Mouse (Mus musculus) heart, adult 8-10 months (tissue): ENCODE measurements around the gene Meis1. TPM values are rescaled to one million over a fixed set of nuclear protein-coding genes. Genes with fewer than 3 reads are reported as not detected.
A peak's percentile ranks its signal among the peaks of the same experiment; 100 is the strongest.

Experiments
- DNase-seq: peaks from one replicate; pipeline ENCODE4 v3.0.0; 2022; ENCODE audit warnings: low spot score
- total RNA-seq, 4 experiments: library from RNA; stranded (reverse); gene quantifications; 2 replicates each; pipeline ENCODE4 v1.2.4; 2022

The Meis1 gene
- total RNA-seq, 4 experiments from 2014 or later: 27.9 to 32.8 (median 30.9) TPM

DNA sequence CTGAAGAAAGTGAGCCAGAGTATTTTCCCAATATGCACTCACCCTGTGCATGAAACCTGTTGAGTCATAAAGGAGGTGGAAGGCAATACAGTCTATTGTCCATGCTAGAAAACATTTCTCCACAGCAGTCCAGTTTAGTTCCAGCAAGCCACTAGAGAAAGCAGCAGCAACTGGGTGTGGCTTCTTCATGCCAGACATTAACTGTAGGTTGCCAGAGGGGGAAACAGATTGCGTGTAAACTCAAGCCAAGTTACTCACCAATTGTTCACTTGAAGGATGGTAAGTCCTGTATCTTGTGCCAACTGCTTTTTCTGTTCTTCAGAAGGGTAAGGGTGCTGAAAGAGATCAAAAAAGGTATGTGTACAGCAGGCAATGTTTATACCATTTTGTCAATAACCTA lies 113.4 kb downstream of the Meis1 start:
- no peak for DNase-seq

DNA sequence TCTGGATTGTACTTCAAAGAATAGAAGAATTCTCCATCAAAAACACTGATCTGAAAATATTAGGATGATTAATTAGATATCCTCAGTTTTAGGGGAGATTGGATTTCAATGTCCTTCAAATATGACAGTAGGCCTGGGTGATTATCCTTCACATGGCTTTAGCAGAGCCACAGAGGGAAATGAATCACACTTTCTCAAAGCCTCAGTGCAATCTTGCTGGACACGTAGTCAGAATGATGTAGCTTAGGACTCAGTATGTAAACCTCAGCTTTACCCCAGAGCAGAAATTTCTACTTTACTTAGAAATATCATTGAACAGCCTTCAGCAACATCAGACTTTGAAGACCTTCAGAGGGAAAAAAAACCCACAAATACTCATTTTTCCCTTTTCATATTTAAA lies 113.9 kb downstream of the Meis1 start:
- no peak for DNase-seq

DNA sequence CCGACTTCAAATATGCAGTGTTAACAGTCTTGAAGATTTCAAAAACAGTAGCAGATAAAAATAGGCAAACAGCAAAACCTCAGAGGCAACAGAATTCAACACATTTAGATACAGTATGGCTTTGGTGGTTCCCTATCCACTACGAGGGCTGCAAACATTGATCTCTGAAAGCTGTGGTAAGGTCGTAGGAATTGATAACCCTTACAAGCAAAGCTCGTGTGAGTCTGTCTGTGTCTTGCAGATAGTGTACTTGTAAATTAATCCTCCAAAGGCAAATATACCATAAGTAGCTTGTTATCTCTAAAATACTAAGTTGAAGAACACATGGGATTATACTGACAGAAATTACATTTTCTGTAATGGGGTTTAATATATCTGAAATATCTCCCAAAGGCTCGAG lies 114.5 kb downstream of the Meis1 start:
- DNase-seq: no peak

DNA sequence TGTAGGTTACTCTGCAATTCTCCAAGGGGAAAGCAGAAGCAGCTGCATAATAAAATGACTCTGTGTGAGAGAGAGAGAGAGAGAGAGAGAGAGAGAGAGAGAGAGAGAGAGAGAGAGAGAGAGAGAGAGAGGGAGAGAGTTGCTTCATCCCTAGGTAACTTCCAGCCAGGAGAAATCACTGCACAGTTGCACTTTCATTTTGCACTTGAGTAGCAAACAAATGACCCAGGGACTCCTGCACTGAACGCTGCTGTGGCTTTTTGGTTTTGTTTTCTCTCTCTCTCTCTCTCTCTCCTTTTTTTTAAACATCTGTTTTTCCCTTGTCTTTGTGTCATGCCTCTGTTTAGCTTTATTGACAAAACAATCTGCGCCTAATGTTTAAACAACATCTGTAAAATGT lies 118.3 kb downstream of the Meis1 start:
- DNase-seq: no peak

DNA sequence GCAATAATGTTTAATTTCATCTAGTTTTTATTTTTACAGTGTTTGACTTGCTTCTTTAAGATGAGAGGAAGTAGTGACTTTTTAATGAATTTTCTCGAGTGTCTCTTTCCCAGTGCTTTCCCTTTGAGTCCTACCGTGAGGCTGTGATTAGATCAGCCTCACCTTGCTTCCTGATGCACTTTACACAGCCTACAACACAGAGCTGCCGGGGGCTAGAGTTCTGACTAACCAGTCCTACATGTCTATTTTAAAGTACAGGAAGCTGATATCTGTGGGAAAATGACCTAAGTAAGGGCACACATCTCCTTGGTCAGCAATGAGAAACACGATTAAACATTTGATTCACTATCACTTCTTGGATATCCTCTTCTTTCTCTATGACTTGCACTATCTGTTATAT lies 119.9 kb downstream of the Meis1 start:
- DNase-seq: no peak

DNA sequence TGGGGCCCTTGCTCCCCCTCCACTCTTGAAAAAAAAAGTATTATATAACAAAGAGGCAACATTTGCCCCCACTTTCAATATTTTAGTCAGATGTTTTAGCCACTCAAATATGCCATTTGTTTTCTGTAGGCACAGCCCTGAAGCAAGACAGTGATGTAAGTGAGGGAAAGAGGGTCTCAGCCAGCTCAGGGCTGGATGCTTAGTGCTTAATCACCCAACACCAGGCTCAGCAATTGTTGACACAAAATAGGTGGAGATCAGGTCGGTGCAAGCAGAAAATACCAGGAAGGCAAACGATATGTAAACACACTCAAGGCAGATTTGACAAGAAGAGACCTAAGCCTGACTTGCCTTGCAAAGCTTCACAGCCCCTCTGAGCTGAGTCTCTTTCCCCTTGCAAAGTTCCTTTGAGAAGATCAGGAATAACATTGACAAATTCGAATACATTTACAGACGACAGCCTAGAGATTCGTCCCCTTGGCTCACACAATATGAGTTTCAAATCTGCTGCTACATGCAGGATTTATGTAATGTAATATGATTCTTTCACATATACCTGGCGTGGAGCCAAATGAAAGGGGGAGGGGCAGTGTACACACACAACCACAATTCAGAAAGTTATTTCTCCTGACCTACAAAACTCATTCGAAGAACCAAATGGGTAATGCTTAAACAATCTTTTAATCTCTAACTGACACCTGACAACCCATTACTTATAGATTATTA lies 120.7 kb downstream of the Meis1 start:
- DNase-seq: no peak

DNA sequence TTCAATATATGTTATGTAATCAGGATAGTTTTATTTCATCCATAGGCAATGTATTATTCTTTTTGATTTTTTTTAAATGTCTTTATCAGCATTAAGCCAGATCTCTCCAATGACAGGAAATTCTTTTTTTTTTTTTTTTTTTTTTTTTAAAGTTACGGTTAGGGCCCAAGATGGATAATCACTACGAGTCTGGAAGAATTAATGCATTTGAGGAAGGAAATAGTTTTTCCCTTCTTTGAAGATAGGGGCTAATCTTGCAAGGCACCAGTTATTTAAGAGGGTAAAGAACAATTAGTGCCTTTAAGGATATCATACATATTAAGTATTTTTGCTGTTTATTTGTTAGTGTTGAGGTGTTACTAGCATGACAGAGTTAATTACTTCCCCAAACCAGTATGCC lies 121.5 kb downstream of the Meis1 start:
- no peak for DNase-seq

DNA sequence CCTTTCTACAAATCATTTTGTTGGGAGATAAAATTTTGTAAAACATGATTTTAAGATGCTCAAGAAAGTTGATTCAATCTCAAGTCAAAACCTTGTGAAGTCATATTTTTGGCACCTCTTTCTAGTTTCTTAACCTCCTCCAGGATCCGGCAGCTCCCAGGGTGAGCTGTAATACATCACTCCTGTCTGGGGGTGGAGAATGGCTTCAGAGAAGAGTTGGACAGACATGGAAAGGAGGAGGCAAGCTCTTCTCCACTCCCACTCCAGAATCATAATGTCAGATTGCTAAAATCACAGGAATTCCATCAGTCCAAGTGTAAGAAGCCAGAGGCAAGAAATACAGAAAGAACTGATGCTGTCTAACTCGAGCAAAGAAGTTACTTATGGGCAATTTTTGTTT lies 126.3 kb downstream of the Meis1 start:
- DNase-seq: no peak

DNA sequence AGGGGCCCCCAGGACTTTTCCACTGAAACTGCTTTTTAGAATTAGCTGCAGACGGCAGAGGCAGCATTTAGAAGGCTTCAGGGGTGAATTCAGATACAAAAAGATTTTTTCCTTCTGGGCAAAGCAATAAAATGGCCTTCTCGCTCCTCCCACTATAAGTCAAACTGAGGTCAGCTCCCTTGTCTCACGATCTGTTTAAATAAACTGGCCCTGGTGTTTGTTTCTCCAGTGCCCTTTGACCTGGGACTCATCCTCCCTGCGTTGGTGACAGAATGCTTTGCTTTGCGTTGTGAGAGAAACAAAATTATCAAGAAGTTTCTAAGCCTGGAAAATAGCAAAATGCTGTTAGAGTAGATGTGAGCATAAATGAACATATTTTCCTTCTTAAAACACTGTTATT lies 129.6 kb downstream of the Meis1 start:
- DNase-seq: no peak

DNA sequence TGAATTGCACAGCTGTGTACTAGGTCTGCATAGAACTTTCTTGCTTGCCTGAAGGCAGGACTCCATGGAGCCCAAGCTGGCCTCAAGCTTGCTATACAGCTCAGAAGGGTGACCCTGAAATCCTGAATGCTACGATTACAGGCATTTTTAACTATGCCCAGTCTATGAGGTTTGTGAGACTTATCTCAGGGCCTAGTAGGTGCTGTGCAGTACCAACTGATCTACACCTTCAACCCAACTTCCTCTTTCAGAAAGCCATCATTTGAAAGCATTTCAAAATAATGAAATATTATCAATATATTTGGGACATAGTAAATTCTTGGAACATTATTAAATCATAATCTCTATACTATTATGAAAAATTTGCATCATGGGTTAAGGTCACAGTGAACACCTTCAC lies 130.1 kb downstream of the Meis1 start:
- DNase-seq: no peak

DNA sequence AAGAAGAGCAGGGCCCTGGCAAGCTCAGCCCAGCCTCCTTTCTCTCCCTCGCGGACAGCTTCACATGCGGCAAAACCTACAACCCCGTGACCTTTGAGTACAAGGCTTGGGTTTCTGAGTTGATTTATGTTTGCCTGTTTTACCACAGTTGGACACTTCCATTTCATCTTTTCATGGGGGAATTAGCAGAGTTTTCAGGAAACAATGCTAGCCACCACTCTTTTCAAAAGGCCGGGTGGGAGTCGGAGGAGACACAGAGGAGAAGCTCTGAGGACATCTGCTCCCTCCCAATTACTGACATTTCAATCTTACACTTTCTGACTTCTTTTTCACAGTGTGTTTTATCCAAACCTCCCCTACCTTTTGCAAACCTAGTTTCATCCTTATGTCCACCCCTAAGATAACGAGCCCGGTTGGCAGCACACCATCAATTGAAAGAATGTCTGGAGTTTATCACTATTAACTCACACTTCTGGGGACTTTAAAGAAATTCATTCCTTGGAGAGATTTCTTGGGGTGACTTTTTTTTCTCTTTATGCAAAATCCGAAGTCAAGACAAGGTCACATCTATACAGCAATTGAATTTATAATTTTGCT lies 133.0 kb downstream of the Meis1 start:
- no peak for DNase-seq

DNA sequence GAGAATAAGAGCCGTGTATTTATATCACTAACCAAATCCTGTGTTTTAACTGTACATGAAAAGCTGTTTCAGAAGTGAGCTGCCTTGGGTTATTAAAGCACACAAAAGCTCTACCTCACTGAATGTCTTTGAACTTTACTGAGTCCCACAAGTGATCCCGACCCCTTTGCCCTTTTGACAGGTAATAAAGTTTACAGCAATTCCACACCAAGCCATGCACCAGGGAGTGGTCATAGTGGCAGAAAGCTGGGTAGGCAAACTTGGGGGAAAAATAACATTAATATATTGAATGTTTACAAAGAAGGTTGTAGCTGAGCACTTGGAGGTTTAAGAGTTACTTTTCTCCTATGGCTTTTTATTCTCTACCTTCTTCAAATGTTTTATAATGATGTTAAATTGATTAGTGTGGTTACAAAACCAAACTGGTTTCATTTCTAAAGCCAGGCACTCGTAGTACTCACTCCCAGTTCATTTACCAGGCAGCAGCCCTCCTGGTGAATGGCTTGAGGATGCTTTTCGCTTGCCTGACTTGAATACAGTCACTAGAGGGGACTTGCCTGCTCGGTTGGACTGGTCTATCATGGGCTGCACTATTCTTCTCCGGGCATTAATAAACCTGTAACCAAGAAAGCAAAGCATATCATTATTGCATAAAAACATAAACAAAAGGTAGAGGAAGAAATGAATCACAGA lies 133.6 kb downstream of the Meis1 start:
- DNase-seq: no peak

DNA sequence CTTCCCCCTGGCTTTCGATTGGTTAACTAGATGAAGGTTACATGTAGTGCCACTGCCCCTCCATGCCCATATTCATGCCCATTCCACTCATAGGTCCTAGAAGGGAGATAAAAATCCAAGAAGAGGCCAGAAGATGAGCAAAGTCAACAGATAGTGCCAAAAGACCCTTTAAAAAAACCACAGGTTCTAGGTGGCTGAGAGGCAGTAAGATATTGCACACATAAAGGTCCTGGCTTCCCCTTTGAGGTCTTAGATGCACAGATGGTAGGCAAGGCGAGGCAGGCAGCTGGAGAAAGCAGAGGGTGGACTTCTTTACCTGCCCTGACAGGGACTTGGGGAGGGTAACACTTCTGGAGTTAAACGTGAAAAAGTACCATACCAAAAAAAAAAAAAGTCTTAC lies 134.8 kb downstream of the Meis1 start:
- no peak for DNase-seq

DNA sequence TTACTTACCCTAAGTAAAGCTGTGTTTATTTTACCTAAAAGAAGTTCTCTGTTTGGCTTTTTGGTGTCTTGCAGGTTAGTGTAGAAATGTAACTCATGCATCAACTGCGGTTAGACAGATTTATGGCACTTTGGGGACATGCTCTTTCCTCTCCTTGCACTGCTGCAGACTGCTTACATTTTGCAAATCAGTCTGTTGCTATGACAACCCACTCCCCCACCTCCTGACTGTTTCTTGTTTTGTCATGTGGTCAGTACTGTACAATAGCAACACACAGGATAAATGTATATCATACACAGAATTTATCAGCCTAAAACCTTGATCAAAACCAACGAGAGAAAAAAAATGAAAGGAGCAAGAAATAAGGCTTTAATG lies 135.3 kb downstream of the Meis1 start:
- no peak for DNase-seq

DNA sequence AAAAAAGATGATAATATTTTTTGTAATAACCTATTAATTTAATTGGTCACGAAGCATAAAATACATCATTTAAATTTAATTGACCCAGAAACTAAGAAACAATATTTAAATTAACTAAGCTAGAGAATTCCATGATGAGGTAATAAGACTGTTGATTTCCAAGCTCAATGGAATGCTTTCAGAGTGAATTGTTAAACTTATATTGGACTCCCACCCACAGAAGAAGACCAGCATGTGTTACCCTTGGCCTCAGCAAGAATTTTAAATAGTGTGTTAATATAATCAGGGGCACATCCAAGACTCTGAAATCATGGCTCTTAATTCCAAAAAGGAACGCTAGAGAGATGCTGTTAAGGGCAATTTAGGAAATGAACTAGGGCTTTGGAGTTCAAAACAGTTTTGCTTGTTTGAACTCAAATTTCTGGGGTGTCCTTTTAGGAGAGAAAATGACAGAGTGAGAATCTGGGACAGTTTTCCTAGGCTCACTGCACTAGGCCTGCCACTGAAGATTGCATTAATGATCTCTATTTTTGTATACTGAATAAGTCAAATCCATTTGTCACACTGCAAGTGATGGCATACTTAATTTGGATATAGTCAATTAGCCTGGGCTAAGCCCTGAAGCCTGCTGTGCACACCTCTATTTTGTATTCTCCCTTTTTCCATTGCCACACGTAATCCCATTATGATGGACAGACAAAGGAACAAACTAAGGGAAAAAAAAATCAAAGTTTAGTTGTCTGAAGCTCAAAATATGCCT lies 135.9 kb downstream of the Meis1 start:
- DNase-seq: no peak

DNA sequence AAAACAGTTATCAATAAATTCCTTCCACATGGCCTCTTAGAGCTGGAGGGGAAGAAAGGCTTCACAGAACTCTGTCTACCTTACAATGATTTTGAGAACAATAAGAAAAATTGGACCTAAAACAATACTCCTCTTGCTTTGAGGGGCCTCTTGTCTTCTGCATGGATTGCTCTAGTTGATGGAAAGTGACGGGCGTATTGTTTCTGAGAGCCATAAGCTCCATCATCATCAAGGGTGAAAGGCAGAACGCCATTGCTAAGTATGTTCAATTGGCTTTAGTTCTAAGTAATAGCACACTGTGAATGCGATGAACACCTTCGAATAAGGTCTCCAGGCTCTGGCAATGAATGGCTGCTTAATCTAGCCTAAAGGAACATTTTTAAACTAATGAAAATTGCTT lies 136.5 kb downstream of the Meis1 start:
- DNase-seq: no peak

DNA sequence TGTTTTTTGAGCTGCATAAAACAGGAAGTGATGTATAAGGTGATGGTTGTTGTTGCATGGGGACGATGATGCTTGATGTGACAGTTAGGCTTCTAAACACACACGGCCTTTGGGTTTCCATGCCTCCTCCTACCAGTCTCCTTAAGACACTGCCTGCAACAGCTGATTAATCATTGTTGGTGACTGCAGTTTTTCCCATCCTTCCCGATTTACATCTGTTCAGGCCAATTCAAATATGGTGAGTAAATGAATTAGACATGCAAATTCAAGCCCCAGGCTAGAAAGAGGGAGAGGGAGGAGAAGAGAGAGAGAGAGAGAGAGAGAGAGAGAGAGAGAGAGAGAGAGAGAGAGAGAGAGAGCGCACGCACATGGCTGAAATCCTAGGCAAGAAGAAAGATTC lies 138.0 kb downstream of the Meis1 start:
- no peak for DNase-seq

DNA sequence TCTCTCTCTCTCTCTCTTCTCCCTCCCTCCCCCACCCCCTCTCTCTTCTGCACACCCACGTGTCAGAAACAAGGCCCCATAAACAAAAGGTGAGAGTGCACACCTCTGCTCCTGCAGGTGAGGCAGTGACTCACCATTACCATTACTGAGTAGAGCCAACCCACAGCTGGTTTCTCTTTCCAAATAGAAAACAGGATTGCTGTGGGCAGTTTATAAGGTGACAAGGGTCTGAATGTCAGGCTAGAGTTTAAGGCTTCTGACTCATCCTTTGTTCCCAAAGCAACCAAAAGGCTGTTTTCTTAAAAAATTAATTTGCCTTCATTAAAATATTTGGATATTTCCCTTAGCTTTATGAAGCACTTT lies 139.3 kb downstream of the Meis1 start:
- no peak for DNase-seq

DNA sequence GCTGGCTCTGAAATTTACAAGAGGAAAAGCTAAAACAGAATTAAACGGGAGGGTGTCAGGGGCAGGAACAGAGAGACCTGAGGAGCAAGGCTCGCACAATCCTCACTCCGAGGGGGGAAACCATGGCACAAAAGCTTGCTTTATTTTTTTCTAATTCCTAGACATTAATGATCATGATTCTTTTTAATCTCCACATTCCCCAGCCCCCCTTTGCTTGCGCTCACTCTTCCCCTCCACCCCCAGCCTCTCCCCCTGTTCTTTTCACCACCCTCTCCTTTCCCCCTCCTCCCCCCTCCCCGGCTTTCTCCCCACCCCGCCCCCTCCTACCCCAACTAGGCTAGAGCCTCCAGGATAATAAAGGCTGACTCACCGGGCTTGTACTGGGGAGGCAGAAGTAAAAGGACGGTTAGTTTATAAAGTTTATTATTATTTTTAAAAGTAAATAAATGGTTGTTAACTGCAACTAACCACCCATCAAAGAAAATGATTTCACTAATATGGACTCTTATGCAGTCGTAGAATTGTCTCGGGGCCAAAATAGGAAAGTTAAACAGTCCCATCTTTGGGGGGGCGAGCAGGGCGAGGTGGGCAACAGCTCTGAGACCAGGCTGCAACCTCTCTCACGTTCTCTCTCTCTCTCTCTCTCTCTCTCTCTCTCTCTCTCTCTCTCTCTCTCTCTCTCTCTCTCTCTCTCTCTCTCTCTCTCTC lies 139.9 kb downstream of the Meis1 start:
- no peak for DNase-seq

DNA sequence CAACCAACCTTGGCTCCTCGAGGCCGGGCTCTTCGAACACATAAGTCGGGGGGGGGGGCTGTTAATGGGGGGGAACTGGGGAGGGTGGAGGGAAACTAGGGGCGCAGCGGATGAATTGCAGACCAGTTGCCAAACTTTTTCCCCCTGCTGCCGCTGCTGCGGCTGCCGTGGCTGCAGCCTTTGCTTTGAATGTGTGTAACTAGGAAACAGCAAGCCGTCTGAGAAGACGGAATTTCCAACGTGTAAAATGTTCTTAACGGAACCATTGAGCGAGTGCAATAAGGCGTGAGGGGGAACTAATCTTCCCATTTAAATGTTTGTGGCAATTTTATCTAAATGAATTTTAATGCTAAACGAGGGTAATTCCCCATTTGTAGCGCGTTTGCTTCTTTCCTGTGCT lies 140.8 kb downstream of the Meis1 start:
- DNase-seq: no peak

DNA sequence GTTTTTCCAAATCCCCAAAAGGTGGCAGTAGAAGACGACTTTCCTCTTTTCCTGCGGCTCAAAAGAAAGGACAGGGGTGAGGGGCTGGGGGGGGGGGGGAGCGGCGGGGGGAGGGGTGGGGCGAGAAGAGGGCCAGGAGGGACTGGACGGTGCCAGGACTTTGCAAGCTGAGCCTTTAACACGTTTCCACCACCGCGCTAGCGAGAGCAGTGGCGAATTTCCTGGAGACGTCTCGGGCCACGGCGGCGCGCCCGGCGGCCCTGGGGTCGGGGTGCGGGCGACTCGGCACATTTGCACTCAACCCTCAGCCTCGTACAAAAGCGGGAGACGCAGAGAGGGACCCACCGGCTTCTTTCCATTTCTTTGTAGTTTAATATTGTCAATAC lies 141.2 kb downstream of the Meis1 start:
- peak; percentile 40 for DNase-seq
